Comparison of ENCODE assay signal across 9 mouse cellular contexts in the genomic region with DNA sequence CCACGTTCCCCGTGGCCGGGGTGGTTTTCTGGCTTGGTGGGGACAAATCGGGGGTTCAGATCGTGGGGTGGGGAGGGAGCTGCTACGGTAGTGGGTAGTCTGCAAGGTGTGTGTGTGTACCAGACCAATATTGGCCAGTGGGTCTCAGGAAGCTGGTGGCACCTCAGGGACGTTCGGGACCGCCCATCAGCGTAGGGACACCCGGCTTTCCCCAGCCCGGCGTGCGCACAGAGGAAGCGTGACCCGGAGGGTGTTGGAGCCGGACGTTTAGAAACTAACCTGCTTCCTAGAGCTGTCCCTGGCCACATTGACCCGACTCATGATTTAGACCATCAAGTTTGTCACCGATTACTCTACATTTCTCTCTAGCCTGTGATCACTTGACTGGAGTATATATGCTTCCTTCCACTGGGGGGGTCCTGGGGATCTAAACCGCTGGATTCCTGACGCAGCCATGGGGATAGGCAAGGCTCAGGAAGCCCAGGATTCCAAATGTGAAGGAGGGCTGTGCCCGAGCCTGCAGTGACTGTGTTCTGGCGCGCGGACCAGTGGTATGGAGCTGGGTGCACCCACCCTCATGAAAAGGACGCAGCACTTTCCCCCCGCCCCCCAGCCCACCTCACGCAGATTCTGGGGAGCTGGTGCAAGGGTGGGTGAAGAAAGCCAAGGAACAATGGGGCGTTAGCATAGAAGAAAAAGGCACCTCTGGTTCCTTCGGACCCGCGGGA.
DNase-seq lines count a peak whose midpoint lies in the region; ATAC-seq and TF ChIP-seq lines count a peak whose summit lies in the region.
"Had no signal": no experiment of that assay in that cellular context is flagged by ENCODE, and none has a peak within 500 bp of the region (broad histone marks: within the 10 kb centered on the region; RNA-seq: fewer than 3 reads in every experiment).

No protein-coding gene starts in this region.

- peak; percentile 45 for ATAC-seq in forebrain, postnatal 0 days
- ATAC-seq in megakaryocyte, adult 5-6 weeks (ENCODE audit: poor library complexity, severe bottlenecking) = peak; percentile 24; the same call in 1 of the 2 replicates
- ATAC-seq in CD4-positive, CD25-positive, alpha-beta regulatory T cell, adult 4 months = no peak

- H3K4me3 ChIP-seq in liver, adult 2 months (ENCODE audit: insufficient read depth, low read depth, low read length) = peak overlapping the region; percentile 73
- peak overlapping the region; percentile 83 for H3K4me3 ChIP-seq in forebrain, postnatal 0 days (ENCODE audit: low read depth, low read length)
- H3K4me3 ChIP-seq in kidney, adult 2 months (ENCODE audit: insufficient read depth, low read depth, low read length) = peak overlapping the region; percentile 57

- no peak for TF ChIP-seq CTCF in liver, adult 2 months (IDR thresholded peaks at IDR 0.05; ENCODE audit: low read depth, low read length)
- no peak for TF ChIP-seq CTCF in forebrain, postnatal 0 days (IDR thresholded peaks at IDR 0.05; ENCODE audit: low read depth)
- TF ChIP-seq CTCF in kidney, adult 2 months (conservative IDR thresholded peaks at IDR 0.05; ENCODE audit: insufficient read depth, insufficient read length, low read depth, low read length) = no peak

- TF ChIP-seq POLR2A in liver, adult 2 months (IDR thresholded peaks at IDR 0.05; ENCODE audit: extremely low read depth, insufficient read depth, low read length) = no peak
- no peak for TF ChIP-seq POLR2A in kidney, adult 2 months (IDR thresholded peaks at IDR 0.05; ENCODE audit: low read depth, low read length)

- H3K79me2 ChIP-seq in liver, adult 2 months (ENCODE audit: control insufficient read depth, insufficient read depth, low read length) = no peaks in the 10 kb centered on the region

- peak overlapping the region; percentile 75 for H3K9ac ChIP-seq in liver, adult 2 months (ENCODE audit: low read depth, low read length)
- peak overlapping the region; percentile 90 for H3K9ac ChIP-seq in forebrain, postnatal 0 days

- peak overlapping the region; percentile 91 for H3K4me2 ChIP-seq in forebrain, postnatal 0 days (ENCODE audit: low read depth)

- 2% methylated on average over 33 of the region's 33 CpGs for WGBS in liver, adult 2 months
- under 1% methylated on average over 33 of the region's 33 CpGs for WGBS in forebrain, postnatal 0 days
- 2% methylated on average over 33 of the region's 33 CpGs for WGBS in kidney, adult 2 months

- H3K27ac ChIP-seq in liver, adult 2 months (replicated peaks; ENCODE audit: insufficient read depth, low read depth, low read length) = 0 out of 2 replicates have a peak overlapping the region, but pooled peaks have one; percentile 27
- peak overlapping the region; percentile 92 for H3K27ac ChIP-seq in forebrain, postnatal 0 days (ENCODE audit: low read depth, low read length)
- no peak overlapping the region for H3K27ac ChIP-seq in kidney, adult 2 months (ENCODE audit: insufficient read depth, low read depth, low read length)
- H3K27ac ChIP-seq: macrophage had no signal

- H3K4me1 ChIP-seq in liver, adult 2 months (ENCODE audit: control insufficient read depth, insufficient read depth, low read length) = peaks cover 2% of the 10 kb centered on the region; the same call in 1 of the 2 replicates
- peaks cover 10% of the 10 kb centered on the region; the same call in 1 of the 2 replicates for H3K4me1 ChIP-seq in forebrain, postnatal 0 days (ENCODE audit: insufficient read depth)
- no peaks in the 10 kb centered on the region for H3K4me1 ChIP-seq in kidney, adult 2 months (ENCODE audit: control insufficient read depth, insufficient read depth, low read length)

- H3K9me3 ChIP-seq in forebrain, postnatal 0 days (ENCODE audit: low read length) = no peaks in the 10 kb centered on the region

- DNase-seq in liver, adult 2 months (ENCODE audit: extremely low read depth, low read depth, low spot score) = no peak
- DNase-seq in liver = no peak
- DNase-seq in adrenal gland, adult 2 months = peak; percentile 75
- peak; percentile 74 for DNase-seq in forebrain, postnatal 0 days
- peak; percentile 42 for DNase-seq in kidney, adult 2 months
- DNase-seq in yolk sac, embryonic 10.5 days (ENCODE audit: low spot score) = peak; percentile 8

- H3K36me3 ChIP-seq in liver, adult 2 months (ENCODE audit: control insufficient read depth, insufficient read depth, low read length) = no peaks in the 10 kb centered on the region
- no peaks in the 10 kb centered on the region for H3K36me3 ChIP-seq in forebrain, postnatal 0 days (ENCODE audit: insufficient read depth)
- H3K36me3 ChIP-seq in kidney, adult 2 months (ENCODE audit: control insufficient read depth, insufficient read depth, low read length) = no peaks in the 10 kb centered on the region

- peaks cover 10% of the 10 kb centered on the region for H3K27me3 ChIP-seq in liver, adult 2 months (ENCODE audit: control insufficient read depth, insufficient read depth, low read length)
- peaks cover 15% of the 10 kb centered on the region for H3K27me3 ChIP-seq in forebrain, postnatal 0 days (ENCODE audit: insufficient read depth, low read length)
- H3K27me3 ChIP-seq in kidney, adult 2 months (replicated peaks; ENCODE audit: control insufficient read depth, insufficient read depth, low read length) = peaks cover 4% of the 10 kb centered on the region

Comparison
In these comparisons a context has a peak if more than half of its experiments do, and no peak if none do; other contexts are left out.
1. DNase-seq: peak in adrenal gland, adult 2 months (single experiment), forebrain, postnatal 0 days (single experiment), kidney, adult 2 months (single experiment) and yolk sac, embryonic 10.5 days (single experiment); none in liver, adult 2 months (single experiment) and liver (single experiment).
2. Peak in every context shown above with its lines, with median percentiles within 50 percentile points of each other: H3K4me3 ChIP-seq.